Mouse (Mus musculus) brain, embryonic 14.5 days (tissue): ENCODE measurements at regions not wholly inside any gene's neighbourhood (a gene's known extent, or its start where the extent isn't known, plus 50 kb on each side); places are given as distances from the start of the nearest gene placed in this dataset.

Source experiments
- CTCF ChIP-seq: fragments of 200-500 bp; IDR thresholded peaks from 2 replicates; pipeline ENCODE4 v1.5.1; 2012; ENCODE audit warnings: inconsistent platforms, mild to moderate bottlenecking, moderate library complexity, borderline replicate concordance; ENCODE audit not compliant: insufficient read depth, insufficient read length; ENCODE audit errors: extremely low read depth
- POLR2A ChIP-seq: fragments of 200-500 bp; IDR thresholded peaks from 2 replicates; pipeline ENCODE4 v1.6.1; 2012; ENCODE audit warnings: mild to moderate bottlenecking, inconsistent platforms, borderline replicate concordance; ENCODE audit not compliant: poor library complexity, insufficient read depth, insufficient read length, severe bottlenecking; ENCODE audit errors: extremely low read depth

DNA sequence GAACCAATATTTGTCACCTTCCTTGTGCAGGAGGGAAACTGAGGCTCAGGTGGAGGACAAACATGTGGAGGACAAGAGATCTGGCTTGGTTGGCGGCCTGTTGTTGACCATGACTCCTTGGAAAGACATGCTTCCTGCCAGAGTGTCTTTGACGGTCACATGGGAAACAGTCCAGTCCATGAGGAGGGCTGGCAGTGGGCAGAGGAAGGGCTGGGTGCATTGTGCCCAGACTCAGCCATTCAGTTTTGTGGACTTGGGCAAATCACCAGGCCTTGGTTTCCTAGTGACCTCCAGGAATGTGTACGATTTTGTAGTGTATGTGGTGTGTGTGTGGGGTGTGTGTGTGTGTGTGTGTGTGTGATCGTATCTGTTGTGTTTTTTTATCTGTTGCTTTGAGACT lies 85.5 kb upstream of the Mrps10 start:
- no peak for TF ChIP-seq CTCF
- no peak for TF ChIP-seq POLR2A
